Mouse (Mus musculus) ES-Bruce4 (cell line): Measurements from ENCODE around the gene Abhd5.

Experiments used
- CTCF ChIP-seq: IDR thresholded peaks from one replicate; pipeline ENCODE4 v1.8.1; 2011; ENCODE audit warnings: low read depth, low read length
- EP300 ChIP-seq: IDR thresholded peaks from 2 replicates; pipeline ENCODE4 v1.6.1; 2011; ENCODE audit warnings: low read depth, low read length; ENCODE audit not compliant: insufficient read depth
- POLR2A ChIP-seq: IDR thresholded peaks from one replicate; pipeline ENCODE4 v1.8.1; 2011; ENCODE audit warnings: low read length; ENCODE audit not compliant: insufficient read depth

GRCm38 (mm10) chr9:122328199-122328598, 23.2 kb upstream of the Abhd5 start:
- TF ChIP-seq POLR2A (no peak), CTCF (no peak), EP300 (no peak)
